Mouse (Mus musculus): ENCODE data around the gene 1600002K03Rik.

Gene 1600002K03Rik

GRCm38 (mm10) chr10:80167460-80168037 is 5.2 kb upstream of the 1600002K03Rik start:
- peak; percentile 98 for DNase-seq (ENCODE audit: low spot score)

GRCm38 (mm10) chr10:80168038-80168661 is 4.6 kb upstream of the 1600002K03Rik start:
- DNase-seq (ENCODE audit: low spot score): peak; percentile 93

DNA sequence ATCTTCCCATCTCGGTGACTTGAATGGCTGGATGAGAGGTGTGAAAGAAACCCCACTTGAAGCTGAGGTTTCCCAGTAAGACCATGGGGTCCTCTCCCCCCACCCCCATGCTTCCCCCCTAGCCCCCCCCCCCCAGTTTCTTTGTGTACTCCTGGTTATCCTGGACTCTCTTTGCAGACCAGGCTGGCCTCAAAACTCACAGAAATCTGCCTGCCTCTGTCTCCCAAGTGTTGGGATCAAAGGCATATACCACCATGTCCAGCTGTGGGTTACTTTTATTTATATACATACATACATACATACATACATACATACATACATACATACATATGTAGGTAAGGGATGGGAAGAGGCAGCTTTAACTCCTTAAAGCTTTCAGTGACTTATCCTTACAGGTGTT is 3.7 kb upstream of the 1600002K03Rik start:
- DNase-seq (ENCODE audit: low spot score): no peak

DNA sequence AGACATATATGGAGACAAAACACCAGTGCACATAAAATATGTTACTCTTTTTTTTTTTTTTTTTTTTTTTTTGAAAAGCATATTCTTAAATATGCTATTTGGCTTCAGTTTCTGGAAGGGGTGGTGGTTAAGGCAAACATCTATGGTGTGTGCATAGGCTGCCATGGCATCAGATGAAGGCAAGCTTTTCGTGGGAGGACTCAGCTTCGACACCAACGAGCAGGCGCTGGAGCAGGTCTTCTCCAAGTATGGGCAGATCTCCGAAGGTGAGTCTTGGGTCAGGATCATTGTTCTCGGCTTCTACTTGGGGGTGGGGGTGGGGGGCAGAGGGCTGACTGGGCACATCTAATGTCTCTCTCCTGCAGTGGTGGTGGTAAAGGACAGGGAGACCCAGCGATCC is 3.1 kb upstream of the 1600002K03Rik start:
- DNase-seq (ENCODE audit: low spot score): no peak

DNA sequence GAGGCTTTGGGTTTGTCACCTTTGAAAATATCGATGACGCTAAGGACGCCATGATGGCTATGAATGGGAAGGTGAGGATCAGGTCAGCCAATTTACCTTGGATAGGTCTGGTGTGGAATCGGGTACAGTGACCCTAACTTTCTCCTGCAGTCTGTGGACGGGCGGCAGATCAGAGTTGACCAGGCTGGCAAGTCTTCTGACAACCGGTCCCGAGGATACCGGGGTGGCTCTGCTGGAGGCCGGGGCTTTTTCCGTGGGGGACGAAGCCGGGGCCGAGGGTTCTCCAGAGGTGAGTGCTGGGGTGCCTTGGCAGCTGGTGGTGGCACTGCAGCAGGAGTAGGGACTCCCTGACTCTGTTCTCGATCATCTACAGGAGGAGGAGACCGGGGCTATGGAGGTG is 2.7 kb upstream of the 1600002K03Rik start:
- no peak for DNase-seq (ENCODE audit: low spot score)

- no peak for DNase-seq (ENCODE audit: low spot score)
Measured at GRCm38 (mm10) chr10:80170601-80171021, 2.1 kb upstream of the 1600002K03Rik start.

- DNase-seq (ENCODE audit: low spot score): no peak
Measured at GRCm38 (mm10) chr10:80171252-80171651, 1.5 kb upstream of the 1600002K03Rik start.

DNA sequence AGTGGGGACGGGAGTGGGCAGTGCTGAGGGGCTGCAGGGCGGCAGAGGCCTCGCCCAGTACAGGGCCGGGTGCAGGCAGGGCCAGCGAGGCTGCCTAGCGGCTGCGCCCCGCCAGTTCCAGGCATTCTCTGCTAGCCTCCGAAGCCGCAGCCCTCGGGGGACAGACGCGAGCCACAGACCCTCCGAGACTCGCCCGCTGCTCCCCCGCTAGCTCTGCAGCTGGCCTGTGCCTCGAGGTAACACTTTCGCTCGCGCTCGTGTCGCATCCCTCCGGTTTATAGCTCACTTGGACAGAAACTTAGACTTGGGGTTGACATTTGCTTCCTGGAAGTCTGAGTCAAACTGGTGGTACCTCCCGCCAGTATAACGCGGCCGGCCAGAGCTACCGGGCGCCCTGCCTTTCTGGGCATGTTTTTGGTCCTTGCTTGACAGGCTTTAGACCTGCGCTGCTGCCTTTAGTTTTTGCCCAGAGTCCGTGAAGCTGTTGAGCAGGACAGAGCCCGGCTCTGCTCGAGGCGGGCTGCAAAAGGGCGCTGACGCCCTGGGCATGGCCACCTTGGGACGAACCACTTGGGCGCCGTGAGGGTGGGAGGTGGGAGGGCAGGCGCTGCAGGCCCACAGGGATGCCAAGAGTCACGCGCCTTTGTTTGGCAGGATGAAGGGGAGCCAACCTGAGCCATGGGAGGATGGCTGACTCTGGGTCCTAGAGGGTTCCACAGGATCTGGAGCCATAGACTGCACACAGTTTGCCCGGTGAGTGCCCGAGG is 801 bp upstream of the 1600002K03Rik start:
- no peak for DNase-seq (ENCODE audit: low spot score)

GRCm38 (mm10) chr10:80173358-80173757 is 614 bp downstream of the 1600002K03Rik start:
- no peak for DNase-seq (ENCODE audit: low spot score)

GRCm38 (mm10) chr10:80173955-80174640 is 1.4 kb downstream of the 1600002K03Rik start:
- DNase-seq (ENCODE audit: low spot score): no peak

DNA sequence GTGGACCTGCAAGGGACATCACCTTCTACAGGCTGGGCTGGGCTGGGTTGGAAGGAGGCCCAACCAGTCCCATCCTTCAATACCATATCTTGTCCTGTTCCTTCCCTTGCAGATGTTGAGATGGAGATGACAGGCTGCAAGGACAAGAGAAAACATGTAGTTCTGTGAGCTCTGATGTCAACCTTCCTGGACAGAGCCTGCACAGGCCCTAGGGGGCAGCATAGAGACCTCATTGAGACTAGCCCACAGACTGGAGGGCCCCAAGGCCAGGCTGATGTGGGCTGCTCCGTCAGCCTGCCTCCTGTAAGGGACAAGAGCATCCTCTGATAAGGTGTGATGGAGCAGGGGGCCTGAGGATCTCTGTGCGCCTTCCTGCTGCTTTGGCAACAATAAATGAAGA is 2.0 kb downstream of the 1600002K03Rik start:
- no peak for DNase-seq (ENCODE audit: low spot score)

GRCm38 (mm10) chr10:80175536-80176269 is 3.0 kb downstream of the 1600002K03Rik start:
- no peak for DNase-seq (ENCODE audit: low spot score)

- no peak for DNase-seq (ENCODE audit: low spot score)
Measured at GRCm38 (mm10) chr10:80176270-80176834, 3.6 kb downstream of the 1600002K03Rik start.

DNA sequence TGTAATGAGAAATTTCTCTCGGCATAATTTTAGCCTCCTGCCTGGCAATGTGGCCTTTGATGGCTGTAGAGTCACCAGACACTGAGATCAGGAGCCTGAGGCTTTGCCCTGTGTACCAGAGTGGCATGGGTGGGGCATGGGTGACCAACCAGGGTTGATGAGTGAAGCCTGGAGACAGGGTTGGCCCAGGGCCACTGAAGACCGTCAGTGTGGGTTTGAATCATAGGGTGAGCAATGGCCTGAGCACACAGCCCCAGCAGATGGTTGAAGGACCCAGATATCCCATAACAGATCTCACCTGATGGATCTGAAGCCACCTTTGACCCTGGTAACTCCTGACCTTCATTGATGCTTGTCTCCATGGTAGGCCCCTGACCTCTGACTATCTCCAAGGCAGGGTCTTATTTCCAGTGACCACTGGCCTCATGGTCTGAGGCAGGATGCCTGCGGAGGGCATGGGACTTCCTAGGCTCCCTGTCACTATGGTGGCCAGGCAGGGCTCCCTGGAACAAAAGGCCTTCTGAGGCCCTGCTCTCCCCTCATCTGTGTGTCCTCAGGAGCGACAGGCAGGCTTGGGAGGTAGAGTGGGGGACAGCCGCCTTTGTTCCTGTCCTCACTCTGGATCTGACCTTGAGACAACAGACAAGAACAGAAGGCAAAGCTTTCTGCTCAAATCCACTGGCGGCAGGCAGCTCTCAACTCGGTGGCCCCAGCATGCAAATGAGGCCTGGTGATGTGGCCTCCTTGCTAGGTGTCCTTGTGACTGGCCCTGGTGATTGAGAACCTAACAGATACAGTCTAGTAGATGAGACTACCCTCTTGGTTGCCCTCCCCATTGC is 4.9 kb downstream of the 1600002K03Rik start:
- DNase-seq (ENCODE audit: low spot score): no peak

DNA sequence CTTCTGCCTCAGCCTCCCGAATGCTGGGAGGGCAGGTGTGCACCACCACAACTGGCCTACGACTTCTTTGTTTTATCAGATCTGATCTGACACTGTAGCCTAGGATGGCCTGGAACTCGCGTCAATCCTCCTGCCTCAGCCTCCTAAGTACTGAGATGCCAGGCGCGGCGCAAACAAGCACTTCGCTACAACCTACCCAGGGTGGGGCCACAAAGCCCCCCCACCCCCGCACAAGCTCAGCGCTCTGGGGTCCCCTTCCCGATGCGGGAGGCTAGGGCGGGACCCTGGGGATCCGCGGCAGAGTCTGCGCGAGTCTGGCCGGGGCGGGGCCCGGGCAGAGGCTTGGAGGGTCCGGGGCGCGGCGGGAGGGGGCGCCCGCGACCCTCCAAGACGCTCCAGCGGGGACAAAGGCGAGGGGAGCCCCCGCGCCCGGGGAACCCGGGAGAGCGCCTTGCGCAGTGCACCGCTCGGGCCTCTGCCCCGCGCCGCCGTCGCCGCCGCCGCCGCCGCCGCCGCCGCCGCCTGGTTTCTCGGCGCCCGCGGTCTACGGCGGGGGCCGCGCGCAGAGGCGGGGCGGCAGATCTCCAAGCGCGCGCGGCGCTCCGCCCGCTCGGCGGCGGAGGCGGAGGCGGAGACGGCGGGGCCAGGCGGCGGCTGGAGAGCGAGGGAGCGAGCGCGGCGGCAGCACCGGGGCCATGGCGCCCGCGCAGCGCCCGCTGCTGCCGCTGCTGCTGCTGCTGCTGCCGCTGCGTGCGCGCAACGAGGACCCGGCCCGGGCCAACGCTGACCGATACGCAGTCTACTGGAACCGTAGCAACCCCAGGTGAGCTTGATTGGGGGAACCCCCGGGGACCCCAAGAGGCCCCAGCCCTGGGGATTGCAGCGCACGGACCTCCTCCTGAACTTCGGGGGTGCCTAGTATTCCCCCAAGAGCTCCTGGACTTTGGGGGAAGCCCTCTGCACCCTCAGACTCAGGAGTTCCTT is 6.6 kb downstream of the 1600002K03Rik start, which contains the start of gene Efna2:
TSS of gene Efna2 (plus strand) at position 415 of the 984 bp plus-strand sequence.
- no peak for DNase-seq (ENCODE audit: low spot score)

DNA sequence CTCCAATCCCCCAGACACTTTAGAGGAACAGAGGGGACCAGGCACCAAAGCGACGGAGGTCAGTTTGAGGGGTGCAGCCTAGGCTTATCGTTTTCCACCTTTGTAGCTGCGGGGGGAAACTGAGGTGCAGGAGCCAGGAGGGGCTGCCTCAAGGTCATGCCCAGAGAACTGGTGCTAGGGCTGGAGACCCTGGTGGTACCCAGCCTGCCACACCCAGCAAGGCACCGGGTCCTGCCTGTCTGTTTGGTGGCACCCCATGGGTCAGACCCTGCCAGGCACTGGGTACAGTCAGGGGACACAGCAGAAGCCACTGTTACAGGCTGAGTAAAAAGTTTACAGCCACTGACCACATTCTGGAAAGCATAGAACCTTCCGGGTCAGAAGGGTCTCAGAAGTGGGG is 7.5 kb downstream of the 1600002K03Rik start:
- DNase-seq (ENCODE audit: low spot score): no peak

GRCm38 (mm10) chr10:80180823-80181222 is 8.1 kb downstream of the 1600002K03Rik start:
- DNase-seq (ENCODE audit: low spot score): no peak

DNA sequence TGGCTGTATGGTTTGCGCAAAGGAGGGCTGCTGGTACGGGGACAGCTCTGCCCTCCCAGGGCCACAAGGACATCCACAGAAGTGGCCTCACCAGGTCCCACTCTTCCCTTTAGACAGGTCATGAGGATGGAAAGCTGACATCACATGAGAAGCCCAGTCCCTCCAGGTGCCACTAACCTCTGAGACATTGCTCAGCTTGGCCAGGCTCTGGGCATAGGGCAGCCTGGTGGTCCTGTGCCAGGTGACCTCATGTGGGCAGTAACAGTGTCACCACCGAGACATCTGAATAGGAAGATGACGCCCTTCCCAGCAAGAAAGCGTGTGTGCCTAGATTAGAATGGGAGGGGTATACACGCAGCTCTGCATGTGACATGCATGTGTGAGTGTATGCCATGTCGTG is 9.8 kb downstream of the 1600002K03Rik start:
- no peak for DNase-seq (ENCODE audit: low spot score)

- DNase-seq (ENCODE audit: low spot score): no peak
Measured at GRCm38 (mm10) chr10:80186649-80187048, 13.9 kb downstream of the 1600002K03Rik start.

Data from testis, postnatal 14 days (tissue).